Mouse (Mus musculus) adrenal gland, postnatal 25 days (tissue): ENCODE results near the gene Fcnb. TPM values are rescaled to one million over a fixed set of nuclear protein-coding genes. Genes with fewer than 3 reads are reported as not detected.

Experiments used
- DNase-seq: peaks from one replicate; pipeline ENCODE4 v3.0.0; 2021; ENCODE audit warnings: mixed read lengths
- total RNA-seq: library from RNA; stranded (reverse); gene quantifications from 2 replicates; pipeline ENCODE4 v1.2.3, GENCODE M21; 2021

Gene Fcnb
- total RNA-seq, 1 experiment from 2014 or later = not detected

DNA sequence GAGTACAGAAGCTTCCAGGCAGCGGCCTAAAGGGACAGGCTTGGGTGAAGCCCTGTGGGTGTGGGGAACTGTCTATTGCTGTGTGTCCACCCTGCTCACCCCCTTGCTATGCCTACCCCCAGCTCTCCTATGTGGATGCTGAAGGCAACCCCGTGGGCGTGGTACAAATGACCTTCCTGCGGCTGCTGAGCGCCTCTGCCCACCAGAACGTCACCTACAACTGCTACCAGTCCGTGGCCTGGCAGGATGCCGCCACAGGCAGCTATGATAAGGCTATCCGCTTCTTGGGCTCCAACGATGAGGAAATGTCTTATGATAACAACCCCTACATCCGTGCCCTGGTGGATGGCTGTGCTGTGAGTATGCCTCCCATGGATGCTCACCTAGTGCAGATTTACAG is 52.2 kb downstream of the Fcnb start:
- no peak for DNase-seq

DNA sequence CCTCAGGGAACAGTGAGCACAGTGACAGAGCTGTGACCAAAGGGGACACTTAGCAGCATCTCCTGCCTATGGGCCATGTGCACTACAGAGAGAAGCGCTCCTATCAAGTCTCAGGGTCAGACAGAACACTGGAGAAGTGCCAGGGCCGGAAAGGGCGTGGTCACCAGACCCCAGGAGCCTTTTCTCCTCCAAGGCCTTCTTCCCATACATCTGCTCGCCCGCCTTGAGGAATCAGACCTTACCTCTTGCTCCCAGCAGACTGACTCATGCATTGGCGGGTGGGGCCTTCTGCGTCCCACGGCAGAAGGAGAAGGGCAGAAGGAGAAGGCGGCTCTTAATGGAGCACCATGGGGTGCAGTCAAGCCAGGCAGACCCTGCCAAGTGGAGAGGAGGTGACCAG is 52.8 kb downstream of the Fcnb start:
- DNase-seq = no peak

Other genes starting within 250 kb of the Fcnb start
- gene Col5a1, start 198.5 kb downstream of the Fcnb start, total RNA-seq = 60.7 and 62.0 TPM in 2 replicates
- 32.8 and 33.7 TPM in 2 replicates for gene Olfm1, start 108.1 kb upstream of the Fcnb start, total RNA-seq